Mouse (Mus musculus): ENCODE data around the gene Fbxl13. TPM values are rescaled to one million over a fixed set of nuclear protein-coding genes. Genes with fewer than 3 reads are reported as not detected.

Fbxl13 gene
- polyA plus RNA-seq, 1 experiment from 2014 or later, result 0.18 TPM

DNA sequence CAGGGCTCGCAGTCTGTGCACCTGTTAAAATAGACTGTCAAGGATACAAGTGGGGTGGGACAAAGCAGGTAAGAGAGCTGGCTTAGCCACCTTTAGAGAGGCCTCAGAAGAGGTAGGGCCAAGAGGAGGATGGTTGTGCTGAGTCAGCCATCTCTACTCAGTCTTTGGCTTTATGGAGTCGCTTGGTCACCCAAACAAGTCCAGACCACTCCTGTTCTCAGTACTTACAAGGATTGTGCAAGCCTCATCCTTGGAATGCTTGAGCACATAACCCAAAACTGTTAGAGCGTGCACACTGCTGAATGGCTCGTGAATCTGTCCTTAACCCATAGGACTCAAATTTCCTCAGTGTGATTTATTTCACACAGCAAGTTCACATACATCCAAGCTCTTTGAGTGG is 91.7 kb downstream of the Fbxl13 start:
- H3K4me3 ChIP-seq (ENCODE audit: low read depth, low read length), result no peak overlapping the region
- 87% methylated on average over 4 of the region's 4 CpGs for WGBS
- H3K4me1 ChIP-seq (ENCODE audit: control insufficient read depth, insufficient read depth, low read length), result no peaks in the 10 kb centered on the region
- H3K27me3 ChIP-seq (replicated peaks; ENCODE audit: control insufficient read depth, insufficient read depth, low read length), result no peaks in the 10 kb centered on the region
- DNase-seq (ENCODE audit: low spot score) (no peak), ATAC-seq (no peak)
- no peaks in the 10 kb centered on the region for H3K9me3 ChIP-seq (replicated peaks; ENCODE audit: control insufficient read depth, low read length)
- H3K27ac ChIP-seq (ENCODE audit: low read depth, low read length), result no peak overlapping the region
- H3K36me3 ChIP-seq (ENCODE audit: control insufficient read depth, insufficient read depth, low read length), result no peaks in the 10 kb centered on the region
- no peak overlapping the region for H3K4me2 ChIP-seq (ENCODE audit: low read length)
- H3K9ac ChIP-seq (ENCODE audit: low read length), result no peak overlapping the region

DNA sequence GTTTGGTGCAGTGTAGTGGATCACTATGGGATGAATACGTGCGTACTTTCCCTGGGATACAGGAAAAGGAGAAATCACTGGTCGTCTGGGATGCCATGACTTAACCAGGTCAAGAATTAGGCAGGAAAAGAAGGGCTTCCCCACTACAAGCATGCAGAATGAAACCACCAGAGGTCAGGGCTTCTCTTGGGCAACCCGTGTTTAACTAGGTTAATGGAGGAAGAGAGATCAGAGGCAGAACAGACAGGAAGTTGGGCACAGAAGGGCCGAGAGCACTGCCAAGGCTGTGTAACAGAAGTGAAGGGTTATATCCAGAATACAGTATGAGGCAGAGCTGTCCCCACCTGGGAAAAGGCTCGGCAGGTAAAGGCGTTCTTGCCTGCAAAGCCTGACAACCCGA is 98.4 kb downstream of the Fbxl13 start:
- Histone ChIP-seq H3K9me3 (replicated peaks; ENCODE audit: control insufficient read depth, low read length) (no peaks in the 10 kb centered on the region), H3K27ac (ENCODE audit: low read depth, low read length) (no peak overlapping the region), H3K9ac (ENCODE audit: low read length) (no peak overlapping the region), H3K4me2 (ENCODE audit: low read length) (no peak overlapping the region), H3K36me3 (ENCODE audit: control insufficient read depth, insufficient read depth, low read length) (no peaks in the 10 kb centered on the region), H3K4me1 (ENCODE audit: control insufficient read depth, insufficient read depth, low read length) (0 out of 2 replicates have a peak, but pooled peaks cover 2% of the 10 kb centered on the region), H3K4me3 (ENCODE audit: low read depth, low read length) (no peak overlapping the region), H3K27me3 (replicated peaks; ENCODE audit: control insufficient read depth, insufficient read depth, low read length) (no peaks in the 10 kb centered on the region)
- ATAC-seq (no peak), DNase-seq (ENCODE audit: low spot score) (no peak)
- WGBS, result 86% methylated on average over 8 of the region's 8 CpGs

DNA sequence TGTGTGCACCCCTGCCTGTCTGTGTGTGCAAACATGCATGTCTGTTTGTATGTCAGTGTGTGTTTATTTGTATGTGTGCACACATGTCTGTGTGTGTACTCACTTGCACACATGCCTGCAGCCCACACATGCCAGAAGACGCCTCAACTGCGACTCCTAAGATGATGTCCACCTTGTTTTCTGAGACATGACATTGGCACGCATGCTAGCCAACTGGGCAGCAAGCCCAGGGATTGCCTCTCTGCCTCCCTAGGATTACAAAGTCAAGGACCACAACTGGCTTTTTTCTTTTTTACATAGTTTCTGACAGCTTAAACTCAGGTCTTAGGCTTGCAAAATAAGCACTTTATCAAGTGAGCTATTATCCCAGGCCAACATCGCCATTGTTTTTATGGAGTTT is 99.6 kb downstream of the Fbxl13 start:
- no peak for ATAC-seq
- Histone ChIP-seq H3K36me3 (ENCODE audit: control insufficient read depth, insufficient read depth, low read length) (no peaks in the 10 kb centered on the region), H3K4me3 (ENCODE audit: low read depth, low read length) (no peak overlapping the region), H3K27ac (ENCODE audit: low read depth, low read length) (no peak overlapping the region), H3K9ac (ENCODE audit: low read length) (no peak overlapping the region), H3K27me3 (replicated peaks; ENCODE audit: control insufficient read depth, insufficient read depth, low read length) (no peaks in the 10 kb centered on the region), H3K4me2 (ENCODE audit: low read length) (no peak overlapping the region), H3K9me3 (replicated peaks; ENCODE audit: control insufficient read depth, low read length) (no peaks in the 10 kb centered on the region), H3K4me1 (ENCODE audit: control insufficient read depth, insufficient read depth, low read length) (0 out of 2 replicates have a peak, but pooled peaks cover 2% of the 10 kb centered on the region)
- WGBS, result 95% methylated on average over 4 of the region's 4 CpGs
- no peak for DNase-seq (ENCODE audit: low spot score)

DNA sequence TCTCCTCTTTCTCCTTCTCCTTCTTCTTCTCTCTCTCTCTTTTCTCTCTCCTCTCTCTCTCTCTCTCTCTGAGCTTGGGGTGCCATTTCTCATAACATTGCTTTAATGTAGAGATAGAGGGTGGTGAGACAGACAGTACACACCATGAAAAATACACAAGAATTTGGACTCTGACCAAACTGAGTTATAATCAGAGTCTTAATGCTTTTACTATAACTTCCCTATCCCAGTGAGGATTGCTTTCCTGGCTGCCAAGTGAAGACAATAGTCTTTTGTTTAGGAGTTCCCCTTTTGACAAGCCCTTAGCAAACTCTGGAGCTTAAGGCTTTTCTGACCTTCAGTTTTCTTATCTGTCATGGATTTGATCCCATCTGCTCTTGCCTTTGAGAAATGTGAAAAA is 100.2 kb downstream of the Fbxl13 start:
- Histone ChIP-seq H3K9me3 (replicated peaks; ENCODE audit: control insufficient read depth, low read length) (no peaks in the 10 kb centered on the region), H3K36me3 (ENCODE audit: control insufficient read depth, insufficient read depth, low read length) (no peaks in the 10 kb centered on the region), H3K4me2 (ENCODE audit: low read length) (no peak overlapping the region), H3K4me1 (ENCODE audit: control insufficient read depth, insufficient read depth, low read length) (0 out of 2 replicates have a peak, but pooled peaks cover 2% of the 10 kb centered on the region), H3K4me3 (ENCODE audit: low read depth, low read length) (no peak overlapping the region), H3K27ac (ENCODE audit: low read depth, low read length) (no peak overlapping the region), H3K9ac (ENCODE audit: low read length) (no peak overlapping the region), H3K27me3 (replicated peaks; ENCODE audit: control insufficient read depth, insufficient read depth, low read length) (no peaks in the 10 kb centered on the region)
- no peak for DNase-seq (ENCODE audit: low spot score)
- ATAC-seq, result no peak

DNA sequence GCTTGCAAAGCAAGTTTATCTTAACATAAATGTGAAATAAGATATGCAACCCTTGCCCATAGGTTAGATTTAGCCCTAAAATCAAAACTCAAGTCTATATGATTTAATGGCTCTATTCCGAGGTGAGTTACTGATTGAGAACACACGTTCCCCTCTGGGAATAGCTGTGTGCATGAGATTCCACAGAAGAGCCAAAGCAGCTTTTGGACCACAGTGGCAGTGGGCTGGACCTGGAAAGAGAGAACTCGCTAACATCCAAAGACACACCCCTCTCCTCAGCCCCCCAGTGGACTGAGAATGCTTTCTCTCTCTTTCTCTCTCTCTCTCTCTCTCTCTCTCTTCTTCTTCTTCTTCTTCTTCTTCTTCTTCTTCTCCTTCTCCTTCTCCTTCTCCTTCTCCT is 100.6 kb downstream of the Fbxl13 start:
- Histone ChIP-seq H3K36me3 (ENCODE audit: control insufficient read depth, insufficient read depth, low read length) (no peaks in the 10 kb centered on the region), H3K9ac (ENCODE audit: low read length) (no peak overlapping the region), H3K9me3 (replicated peaks; ENCODE audit: control insufficient read depth, low read length) (no peaks in the 10 kb centered on the region), H3K4me1 (ENCODE audit: control insufficient read depth, insufficient read depth, low read length) (0 out of 2 replicates have a peak, but pooled peaks cover 2% of the 10 kb centered on the region), H3K4me3 (ENCODE audit: low read depth, low read length) (no peak overlapping the region), H3K27ac (ENCODE audit: low read depth, low read length) (no peak overlapping the region), H3K27me3 (replicated peaks; ENCODE audit: control insufficient read depth, insufficient read depth, low read length) (no peaks in the 10 kb centered on the region), H3K4me2 (ENCODE audit: low read length) (no peak overlapping the region)
- no peak for ATAC-seq
- no peak for DNase-seq (ENCODE audit: low spot score)
- WGBS, result 81% methylated on average over 3 of the region's 3 CpGs

DNA sequence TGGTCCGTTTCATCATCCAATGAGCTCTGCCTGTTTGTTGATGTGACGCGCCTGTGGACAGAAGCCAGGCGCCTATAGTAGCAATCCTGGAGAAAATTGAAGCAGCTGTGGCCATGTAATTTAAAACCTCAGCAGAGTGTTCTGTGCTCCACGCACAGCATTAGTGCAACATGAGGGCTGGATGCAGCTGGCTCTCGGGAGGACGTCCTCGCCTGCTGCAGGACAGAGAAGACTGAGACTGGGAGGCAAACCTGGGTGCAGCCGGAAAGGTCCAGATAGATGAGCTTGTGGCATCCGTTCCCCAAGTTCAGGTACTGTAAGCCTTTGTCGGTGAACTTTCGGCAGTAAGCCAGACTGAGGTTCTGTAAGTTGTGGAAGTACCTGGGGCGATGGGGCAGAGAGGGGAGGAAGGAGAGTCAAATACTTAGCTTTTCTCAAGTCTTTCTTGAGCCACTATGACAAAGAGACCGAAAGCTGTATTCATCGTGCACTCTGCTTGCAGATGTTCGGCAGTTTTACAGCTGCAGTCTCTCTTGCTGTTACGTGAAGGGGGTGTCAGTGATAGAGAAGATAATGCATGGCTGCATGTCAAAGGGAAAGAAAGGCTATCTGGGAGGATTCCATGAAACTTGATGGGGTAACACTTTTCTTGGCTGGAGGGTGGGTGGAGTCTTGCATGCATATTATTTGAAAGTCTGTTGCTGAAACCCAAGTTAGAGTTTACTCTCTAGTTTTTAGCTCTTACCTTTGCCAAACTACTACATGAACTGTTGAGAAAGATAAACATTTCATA is 101.8 kb downstream of the Fbxl13 start, which contains the start of gene Lrrc17:
TSS of gene Lrrc17 (plus strand) at position 151 of the 793 bp plus-strand sequence.
- no peak within 1 kb of the TSS for H3K4me2 ChIP-seq (ENCODE audit: low read length)
- WGBS, result 67% methylated on average over 17 of the region's 17 CpGs
- ATAC-seq, result no peak
- no peaks in the 10 kb centered on the region for H3K36me3 ChIP-seq (ENCODE audit: control insufficient read depth, insufficient read depth, low read length)
- no peak within 1 kb of the TSS for H3K4me3 ChIP-seq (ENCODE audit: low read depth, low read length)
- DNase-seq (ENCODE audit: low spot score), result peak; percentile 34
- H3K27me3 ChIP-seq (replicated peaks; ENCODE audit: control insufficient read depth, insufficient read depth, low read length), result no peaks in the 10 kb centered on the region
- no peaks in the 10 kb centered on the region for H3K9me3 ChIP-seq (replicated peaks; ENCODE audit: control insufficient read depth, low read length)
- H3K9ac ChIP-seq (ENCODE audit: low read length), result no peak within 1 kb of the TSS
- H3K4me1 ChIP-seq (ENCODE audit: control insufficient read depth, insufficient read depth, low read length), result 0 out of 2 replicates have a peak, but pooled peaks cover 2% of the 10 kb centered on the region
- H3K27ac ChIP-seq (ENCODE audit: low read depth, low read length), result no peak within 1 kb of the TSS

DNA sequence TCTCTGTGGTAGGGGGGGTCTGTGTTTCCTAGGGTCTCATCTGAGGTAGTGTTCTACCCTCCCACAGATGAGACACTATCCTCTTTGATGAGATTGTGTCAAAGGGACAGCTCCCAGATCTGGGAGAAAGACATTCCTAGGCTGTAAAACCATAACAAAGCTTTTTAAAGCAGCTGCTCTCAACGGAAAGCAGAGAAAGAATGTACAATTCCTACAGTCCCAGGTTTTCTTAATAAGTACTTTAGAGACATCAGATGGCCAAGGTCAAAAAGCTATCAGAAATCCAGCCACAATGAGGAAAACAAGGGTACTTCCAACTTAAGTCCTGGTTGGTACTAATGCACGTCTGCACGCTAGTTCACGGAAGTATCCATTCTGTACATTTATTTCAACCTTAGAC is 103.2 kb downstream of the Fbxl13 start:
- no peaks in the 10 kb centered on the region for H3K9me3 ChIP-seq (replicated peaks; ENCODE audit: control insufficient read depth, low read length)
- DNase-seq (ENCODE audit: low spot score) (no peak), ATAC-seq (no peak)
- no peak overlapping the region for H3K27ac ChIP-seq (ENCODE audit: low read depth, low read length)
- no peak overlapping the region for H3K4me3 ChIP-seq (ENCODE audit: low read depth, low read length)
- no peak overlapping the region for H3K9ac ChIP-seq (ENCODE audit: low read length)
- no peaks in the 10 kb centered on the region for H3K36me3 ChIP-seq (ENCODE audit: control insufficient read depth, insufficient read depth, low read length)
- H3K4me1 ChIP-seq (ENCODE audit: control insufficient read depth, insufficient read depth, low read length), result 0 out of 2 replicates have a peak, but pooled peaks cover 2% of the 10 kb centered on the region
- H3K27me3 ChIP-seq (replicated peaks; ENCODE audit: control insufficient read depth, insufficient read depth, low read length), result no peaks in the 10 kb centered on the region
- 87% methylated on average over 4 of the region's 4 CpGs for WGBS
- H3K4me2 ChIP-seq (ENCODE audit: low read length), result no peak overlapping the region

DNA sequence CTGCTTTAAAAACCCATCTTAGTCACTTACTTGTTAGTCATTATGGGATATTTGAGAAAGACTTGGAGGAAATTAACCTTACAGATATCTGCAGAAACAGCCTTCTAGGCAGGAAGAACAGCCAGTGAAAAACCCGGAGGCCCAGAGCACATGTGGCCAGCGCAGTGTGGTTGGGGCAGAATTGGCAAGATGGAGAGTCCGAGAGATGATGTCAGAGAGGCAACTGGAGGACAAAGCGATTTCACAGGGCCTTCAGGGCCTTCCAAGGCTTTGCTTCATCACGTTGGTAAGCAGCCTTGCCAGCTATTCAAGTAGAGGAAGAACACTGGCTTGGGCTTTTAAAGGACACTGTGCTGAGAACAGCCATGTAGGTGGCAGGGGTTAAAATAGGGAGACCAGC is 112.5 kb downstream of the Fbxl13 start:
- H3K27ac ChIP-seq (ENCODE audit: low read depth, low read length), result no peak overlapping the region
- no peak overlapping the region for H3K4me3 ChIP-seq (ENCODE audit: low read depth, low read length)
- no peak overlapping the region for H3K4me2 ChIP-seq (ENCODE audit: low read length)
- no peak overlapping the region for H3K9ac ChIP-seq (ENCODE audit: low read length)
- WGBS, result 92% methylated on average over 5 of the region's 5 CpGs
- DNase-seq (ENCODE audit: low spot score) (no peak), ATAC-seq (no peak)
- no peaks in the 10 kb centered on the region for H3K36me3 ChIP-seq (ENCODE audit: control insufficient read depth, insufficient read depth, low read length)
- H3K9me3 ChIP-seq (replicated peaks; ENCODE audit: control insufficient read depth, low read length), result no peaks in the 10 kb centered on the region
- no peaks in the 10 kb centered on the region for H3K27me3 ChIP-seq (replicated peaks; ENCODE audit: control insufficient read depth, insufficient read depth, low read length)
- H3K4me1 ChIP-seq (ENCODE audit: control insufficient read depth, insufficient read depth, low read length), result no peaks in the 10 kb centered on the region

- Histone ChIP-seq H3K36me3 (ENCODE audit: control insufficient read depth, insufficient read depth, low read length) (no peaks in the 10 kb centered on the region), H3K9me3 (replicated peaks; ENCODE audit: control insufficient read depth, low read length) (no peaks in the 10 kb centered on the region), H3K27ac (ENCODE audit: low read depth, low read length) (no peak overlapping the region), H3K27me3 (replicated peaks; ENCODE audit: control insufficient read depth, insufficient read depth, low read length) (no peaks in the 10 kb centered on the region), H3K4me2 (ENCODE audit: low read length) (no peak overlapping the region), H3K4me1 (ENCODE audit: control insufficient read depth, insufficient read depth, low read length) (no peaks in the 10 kb centered on the region), H3K4me3 (ENCODE audit: low read depth, low read length) (no peak overlapping the region), H3K9ac (ENCODE audit: low read length) (no peak overlapping the region)
- WGBS, result 88% methylated on average over 2 of the region's 2 CpGs
- ATAC-seq (no peak), DNase-seq (ENCODE audit: low spot score) (no peak)
Measured at GRCm38 (mm10) chr5:21532126-21532525, 113.3 kb downstream of the Fbxl13 start.
